Mouse (Mus musculus) CH12.LX (cell line): ENCODE results near the gene 4930562C15Rik. TPM values are rescaled to one million over a fixed set of nuclear protein-coding genes. Genes with fewer than 3 reads are reported as not detected.

Experiments used
- DNase-seq: peaks from one replicate; pipeline ENCODE4 v3.0.0-alpha.2; 2013; ENCODE audit errors: extremely low read depth
- H3K27ac ChIP-seq: 2 replicates; pipeline ENCODE4 v1.5.1; 2012; ENCODE audit warnings: low read depth, mild to moderate bottlenecking, control low read depth, moderate library complexity; ENCODE audit not compliant: insufficient read depth
- H3K27me3 ChIP-seq: replicated peaks from 2 replicates; pipeline ENCODE3; 2012; ENCODE audit warnings: inconsistent platforms
- H3K36me3 ChIP-seq, 2 experiments: replicated peaks in 1 of 2; 2 replicates each; pipeline versions ENCODE3 to v1.6.1; 2012; ENCODE audit warnings: inconsistent platforms in 1 of 2, low read length in 1 of 2, mild to moderate bottlenecking in 1 of 2, mixed read lengths in 1 of 2, moderate library complexity in 1 of 2; ENCODE audit not compliant: control insufficient read depth in 1 of 2, insufficient read depth in 1 of 2
- H3K4me1 ChIP-seq, 2 experiments: 2 replicates each; pipeline ENCODE4 v1.6.1; 2012; ENCODE audit warnings: inconsistent platforms in 1 of 2, moderate library complexity in 1 of 2; ENCODE audit not compliant: insufficient read depth in 2 of 2, control insufficient read depth in 1 of 2
- H3K4me2 ChIP-seq: 2 replicates; pipeline ENCODE4 v1.6.1; 2012; ENCODE audit warnings: low read depth, mild to moderate bottlenecking, control low read depth; ENCODE audit not compliant: poor library complexity, insufficient read depth, severe bottlenecking
- H3K4me3 ChIP-seq, 3 experiments: fragments of 150-350 bp in 1 of 3; sonication (generic) in 1 of 3; replicated peaks in 1 of 3; 2 replicates each; pipeline versions ENCODE3 to v1.5.1; 2011 to 2012; ENCODE audit warnings: low read depth in 2 of 3, low read length in 2 of 3, mild to moderate bottlenecking in 2 of 3, moderate library complexity in 2 of 3, control low read depth in 1 of 3, improper control_type of control experiment in 1 of 3, inconsistent platforms in 1 of 3, mixed read lengths in 1 of 3; ENCODE audit not compliant: poor library complexity in 1 of 3
- H3K79me2 ChIP-seq: replicated peaks from 2 replicates; pipeline ENCODE4 v1.6.1; 2012; ENCODE audit warnings: mild to moderate bottlenecking, moderate library complexity; ENCODE audit not compliant: control insufficient read depth, poor library complexity, insufficient read depth, severe bottlenecking; ENCODE audit errors: extremely low read depth
- H3K9ac ChIP-seq: 2 replicates; pipeline ENCODE4 v1.6.1; 2012; ENCODE audit warnings: low read depth, mild to moderate bottlenecking, control low read depth, moderate library complexity; ENCODE audit not compliant: insufficient read depth
- H3K9me3 ChIP-seq: replicated peaks from 2 replicates; pipeline ENCODE3; 2012; ENCODE audit warnings: low read length, inconsistent platforms, mixed read lengths
- BHLHE40 ChIP-seq: IDR thresholded peaks from 2 replicates; pipeline ENCODE4 v1.6.1; 2011; ENCODE audit warnings: mild to moderate bottlenecking, low read depth, low read length, improper control_type of control experiment
- CHD1 ChIP-seq: IDR thresholded peaks from 2 replicates; pipeline ENCODE4 v1.6.1; 2012; ENCODE audit warnings: low read depth, low read length, improper control_type of control experiment, inconsistent platforms
- CTCF ChIP-seq, 2 experiments: IDR thresholded peaks in 1 of 2; conservative IDR thresholded peaks in 1 of 2; 2 replicates each; pipeline ENCODE4 v1.5.1; 2011 to 2012; ENCODE audit warnings: low read depth in 2 of 2, low read length in 2 of 2, improper control_type of control experiment in 1 of 2, inconsistent platforms in 1 of 2, mild to moderate bottlenecking in 1 of 2, moderate library complexity in 1 of 2
- E2F4 ChIP-seq: IDR thresholded peaks from 2 replicates; pipeline ENCODE4 v1.6.1; 2011; ENCODE audit warnings: low read depth, low read length, improper control_type of control experiment; ENCODE audit not compliant: insufficient replicate concordance
- ELF1 ChIP-seq: IDR thresholded peaks from 2 replicates; pipeline ENCODE4 v1.6.1; 2014; ENCODE audit warnings: low read depth, mild to moderate bottlenecking, inconsistent platforms, low read length, improper control_type of control experiment
- HCFC1 ChIP-seq: IDR thresholded peaks from 2 replicates; pipeline ENCODE4 v1.6.1; 2012; ENCODE audit warnings: low read depth, mild to moderate bottlenecking, inconsistent platforms, low read length, improper control_type of control experiment
- JUND ChIP-seq: conservative IDR thresholded peaks from 2 replicates; pipeline ENCODE4 v1.6.1; 2011; ENCODE audit warnings: low read depth, low read length, improper control_type of control experiment
- NELFE ChIP-seq: IDR thresholded peaks from 2 replicates; pipeline ENCODE4 v1.6.1; 2011; ENCODE audit warnings: low read depth, low read length, improper control_type of control experiment
- PAX5 ChIP-seq: IDR thresholded peaks from 2 replicates; pipeline ENCODE4 v1.6.1; 2012; ENCODE audit warnings: low read length, inconsistent platforms, mixed read lengths
- POLR2A ChIP-seq: IDR thresholded peaks from 2 replicates; pipeline ENCODE4 v1.6.1; 2011; ENCODE audit warnings: low read depth, mild to moderate bottlenecking, improper control_type of control experiment, low read length
- RAD21 ChIP-seq: IDR thresholded peaks from 2 replicates; pipeline ENCODE4 v1.6.1; 2011; ENCODE audit warnings: low read depth, mild to moderate bottlenecking, low read length, improper control_type of control experiment, moderate library complexity
- RCOR1 ChIP-seq: conservative IDR thresholded peaks from 2 replicates; pipeline ENCODE4 v1.6.1; 2012; ENCODE audit warnings: low read depth, mild to moderate bottlenecking, inconsistent platforms, low read length, improper control_type of control experiment
- SMC3 ChIP-seq: IDR thresholded peaks from 2 replicates; pipeline ENCODE4 v1.6.1; 2011; ENCODE audit warnings: low read depth, low read length, improper control_type of control experiment
- USF1 ChIP-seq: IDR thresholded peaks from 2 replicates; pipeline ENCODE4 v1.6.1; 2014; ENCODE audit warnings: low read depth, mild to moderate bottlenecking, inconsistent platforms, low read length, improper control_type of control experiment
- ZC3H11A ChIP-seq: IDR thresholded peaks from 2 replicates; pipeline ENCODE4 v1.6.1; 2012; ENCODE audit warnings: low read depth, mild to moderate bottlenecking, inconsistent platforms, low read length, improper control_type of control experiment
- ZKSCAN1 ChIP-seq: IDR thresholded peaks from 2 replicates; pipeline ENCODE4 v1.6.1; 2012; ENCODE audit warnings: low read depth, inconsistent platforms, low read length, improper control_type of control experiment, borderline replicate concordance
- ZNF384 ChIP-seq: IDR thresholded peaks from 2 replicates; pipeline ENCODE4 v1.6.1; 2012; ENCODE audit warnings: low read depth, low read length, improper control_type of control experiment, inconsistent platforms
- dilution Hi-C: fragments of 300-500 bp; cut with MboI; formaldehyde crosslinking; loops from 2 replicates; pipeline ENCODE4 v1.14.3; 2020; ENCODE audit warnings: low sequenced_read_pairs; ENCODE audit not compliant: extremely low pct_unique_long_range_greater_than_20kb, extremely low pct_ligation_motif_present
- in situ Hi-C: fragments of 300-500 bp; cut with MboI; formaldehyde crosslinking; loops from 3 replicates; pipeline ENCODE4 v1.14.3; 2019; ENCODE audit warnings: low sequenced_read_pairs, low pct_ligation_motif_present, low pct_unique_long_range_greater_than_20kb, mixed read lengths
- polyA plus RNA-seq: library from polyadenylated mRNA; unstranded; fragments of >175 nt; gene quantifications from 2 replicates; pipeline ENCODE4 v1.2.1, GENCODE M21; 2012; ENCODE audit warnings: low read depth; ENCODE audit not compliant: insufficient read length
- total RNA-seq, 2 experiments: library from RNA; depleted of rRNA; stranded (reverse); fragments of 300-350 nt in 1 of 2; fragments of >200 nt in 1 of 2; gene quantifications; 2 replicates each; pipeline ENCODE4 v1.2.3; 2012 to 2014

4930562C15Rik gene
- total and polyA plus RNA-seq, 3 experiments, result 0.13 to 0.80 (median 0.20) TPM

- no peaks in the 10 kb centered on the region for H3K9me3 ChIP-seq
- peaks cover 6 to 31% of the 10 kb centered on the region in 2 experiments for H3K4me1 ChIP-seq
- H3K9ac ChIP-seq, result no peak overlapping the region
- no peaks in the 10 kb centered on the region for H3K27me3 ChIP-seq
- peaks cover 0 to 11% of the 10 kb centered on the region in 2 experiments for H3K36me3 ChIP-seq
- no peak overlapping the region for H3K4me2 ChIP-seq
- TF ChIP-seq ZC3H11A (peak; percentile 27; the same call in 1 of the 2 replicates), RCOR1 (no peak), RAD21 (peak; percentile 94), CTCF (conservative IDR thresholded peaks at IDR 0.05 in 1 of 2, IDR thresholded peaks at IDR 0.05 in 1 of 2; ENCODE audit: low read depth in 2 of 2, low read length in 2 of 2) (peak; percentile 21 to 80; a peak in 3 of 4 replicates), SMC3 (peak; percentile 65)
- dilution Hi-C loops, result no loop called here
- no peak overlapping the region for H3K4me3 ChIP-seq
- H3K79me2 ChIP-seq, result peaks cover 20% of the 10 kb centered on the region
- DNase-seq, result peak; percentile 33
- in situ Hi-C loops, result no loop called here
- H3K27ac ChIP-seq, result no peak overlapping the region
These were observed 43.9 kb upstream of the 4930562C15Rik start for GRCm38 (mm10) chr16:4791332-4791731.

- Histone ChIP-seq H3K9ac (no peak overlapping the region), H3K4me2 (no peak overlapping the region), H3K27me3 (no peaks in the 10 kb centered on the region), H3K4me1 (no peaks in the 10 kb centered on the region), H3K36me3 (no peaks in the 10 kb centered on the region), H3K27ac (no peak overlapping the region), H3K79me2 (no peaks in the 10 kb centered on the region), H3K4me3 (no peak overlapping the region), H3K9me3 (peaks cover 7% of the 10 kb centered on the region)
- TF ChIP-seq CHD1 (no peak), RCOR1 (no peak), POLR2A (no peak), ZKSCAN1 (no peak), SMC3 (no peak), BHLHE40 (no peak), PAX5 (no peak), JUND (no peak), USF1 (no peak), ZNF384 (no peak), HCFC1 (no peak), E2F4 (no peak), ELF1 (no peak), NELFE (no peak)
- dilution Hi-C loops, result no loop called here
- in situ Hi-C loops, result no loop called here
- no peak for DNase-seq
These were observed 38.6 kb upstream of the 4930562C15Rik start for GRCm38 (mm10) chr16:4796631-4797030.
